Mouse (Mus musculus) heart, postnatal 0 days (tissue): ENCODE data around the gene Tnrc18.

ENCODE experiments used
- CTCF ChIP-seq: IDR thresholded peaks from 2 replicates; pipeline ENCODE4 v1.5.1; 2016; ENCODE audit warnings: antibody characterized with exemption, control low read depth, low read depth
- EP300 ChIP-seq: IDR thresholded peaks from 2 replicates; pipeline ENCODE4 v1.6.1; 2016; ENCODE audit warnings: antibody characterized with exemption, low read depth

DNA sequence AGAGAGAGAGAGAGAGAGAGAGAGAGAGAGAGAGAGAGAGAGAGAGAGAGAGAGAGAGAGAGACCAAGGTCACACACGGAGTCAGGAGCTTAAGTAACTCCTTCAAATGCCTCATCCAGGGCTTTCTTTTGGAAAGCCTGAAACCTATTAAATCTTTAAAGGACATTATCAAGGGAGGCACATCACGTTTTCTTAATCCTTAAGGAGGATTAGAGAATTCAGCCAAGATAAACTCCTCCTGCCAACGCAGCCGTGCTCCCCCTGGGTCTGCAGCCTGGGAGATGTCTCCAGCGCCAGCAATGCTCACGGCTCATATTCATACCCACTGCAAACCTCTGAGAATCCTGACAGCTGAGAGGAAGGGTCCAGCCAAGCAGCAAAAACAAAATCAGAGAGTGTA, 128.6 kb downstream of the Tnrc18 start:
- TF ChIP-seq EP300 (no peak), CTCF (no peak)
